ENCODE assay signal across 14 mouse cellular contexts in genomic region chr3:105496935-105497334, GRCm38 (mm10). TPM values are rescaled to one million over a fixed set of nuclear protein-coding genes. Genes with fewer than 3 reads are reported as not detected.
A peak's percentile ranks its signal among the peaks of the same experiment; 100 is the strongest.
DNase-seq lines count a peak whose midpoint lies in the region; ATAC-seq and TF ChIP-seq lines count a peak whose summit lies in the region.
"Had no signal": no experiment of that assay in that cellular context is flagged by ENCODE, and none has a peak within 500 bp of the region (broad histone marks: within the 10 kb centered on the region; RNA-seq: fewer than 3 reads in every experiment).

No protein-coding gene starts in this region.

- no peak for TF ChIP-seq CTCF in Patski (IDR thresholded peaks at IDR 0.05)

- POLR2A ChIA-PET in Patski (lab: Charles Lee) = no interaction called here

- in situ Hi-C loops in Patski (cut with MboI; ENCODE audit: low pct_unique_long_range_greater_than_20kb) = no loop called here

- CTCF ChIA-PET in Patski (lab: Charles Lee) = interaction anchor here (1.2 kb wide), 1 partner anchor 9 kb away, joined by 5 read pairs; no protein-coding TSS in a partner anchor

- H3K27me3 ChIP-seq in Patski = no peaks in the 10 kb centered on the region
- H3K27me3 ChIP-seq: embryonic facial prominence, embryonic 12.5 days; forebrain, embryonic 12.5 days had no signal

- ATAC-seq in frontal cortex, adult (ENCODE audit: low TSS enrichment) = peak; percentile 87
- ATAC-seq in Patski = peak; percentile 54
- ATAC-seq: activated CD4-positive, CD25-positive, alpha-beta regulatory T cell, adult 4 months; forebrain, embryonic 14.5 days had no signal

- no peak for DNase-seq in frontal cortex, postnatal 10 days (ENCODE audit: low spot score in 2 of 2)
- DNase-seq in Patski (ENCODE audit: low read depth, low spot score) = no peak
- DNase-seq in brain, adult 2 months (ENCODE audit: low read depth, low spot score) = peak; percentile 72
- DNase-seq in lung, postnatal 10 days = no peak
- DNase-seq: adrenal gland, adult 8-10 months; adrenal gland, postnatal 14 days; adrenal gland, postnatal 36 days; cerebellum, adult 9-10 months; forebrain, postnatal 0 days had no signal

RNA-seq across cellular contexts. Expression of gene Kcnd3, which starts 44.8 kb away (rescaled TPM):
- polyA plus RNA-seq in Patski (2021) = 8.3 TPM
- polyA plus RNA-seq: activated CD4-positive, CD25-positive, alpha-beta regulatory T cell, adult 4 months had no signal
